Mouse (Mus musculus) liver, embryonic 14.5 days (tissue): Measurements from ENCODE around the gene Cdh13. TPM values are rescaled to one million over a fixed set of nuclear protein-coding genes. Genes with fewer than 3 reads are reported as not detected.

Experiments
- ATAC-seq: fragments of 200-750 bp; cut with Nextera tagmentation; 2 replicates; pipeline ENCODE4 v1.8.0; 2017; ENCODE audit warnings: moderate number of reproducible peaks, mild to moderate bottlenecking, moderate library complexity; ENCODE audit not compliant: insufficient read depth
- DNase-seq, 3 experiments: peaks; one replicate each; pipeline ENCODE4 v3.0.0-alpha.2; 2012 to 2013; ENCODE audit warnings: low read depth in 3 of 3, low spot score in 3 of 3
- H3K27ac ChIP-seq: fragments of 300-500 bp; sonication (generic); 2 replicates; pipeline ENCODE4 v1.5.1; 2014; ENCODE audit warnings: moderate library complexity, mild to moderate bottlenecking, control low read depth, inconsistent platforms
- H3K27me3 ChIP-seq: fragments of 300-500 bp; sonication (generic); 2 replicates; pipeline ENCODE4 v1.6.1; 2014; ENCODE audit warnings: mild to moderate bottlenecking, low read length, moderate library complexity; ENCODE audit not compliant: control insufficient read depth, insufficient read depth
- H3K36me3 ChIP-seq: fragments of 300-500 bp; sonication (generic); replicated peaks from 2 replicates; pipeline ENCODE4 v1.6.1; 2014; ENCODE audit warnings: low read depth; ENCODE audit not compliant: control insufficient read depth, insufficient read depth
- H3K4me1 ChIP-seq, 2 experiments: fragments of 200-500 bp in 1 of 2; fragments of 300-500 bp in 1 of 2; sonication (generic) in 1 of 2; replicated peaks; 2 replicates each; pipeline ENCODE4 v1.6.1; 2012 to 2014; ENCODE audit warnings: antibody characterized with exemption in 1 of 2, inconsistent platforms in 1 of 2, low read length in 1 of 2; ENCODE audit not compliant: control insufficient read depth in 2 of 2, insufficient read depth in 2 of 2
- H3K4me2 ChIP-seq: fragments of 300-500 bp; sonication (generic); 2 replicates; pipeline ENCODE4 v1.6.1; 2014; ENCODE audit warnings: low read depth, mild to moderate bottlenecking, control low read depth, moderate library complexity
- H3K4me3 ChIP-seq, 2 experiments: fragments of 200-500 bp in 1 of 2; fragments of 300-500 bp in 1 of 2; sonication (generic) in 1 of 2; 2 replicates each; pipeline ENCODE4 v1.5.1; 2012 to 2014; ENCODE audit warnings: low read depth in 2 of 2, low read length in 2 of 2, mild to moderate bottlenecking in 2 of 2, control low read depth in 1 of 2, inconsistent platforms in 1 of 2, moderate library complexity in 1 of 2; ENCODE audit not compliant: insufficient read depth in 1 of 2
- H3K9ac ChIP-seq: fragments of 300-500 bp; sonication (generic); replicated peaks from 2 replicates; pipeline ENCODE4 v1.6.1; 2014; ENCODE audit warnings: mild to moderate bottlenecking, control low read depth, moderate library complexity
- H3K9me3 ChIP-seq: fragments of 300-500 bp; sonication (generic); 2 replicates; pipeline ENCODE4 v1.6.1; 2016; ENCODE audit warnings: low read length, mixed read lengths; ENCODE audit not compliant: control insufficient read depth
- CTCF ChIP-seq: IDR thresholded peaks from 2 replicates; pipeline ENCODE4 v1.5.1; 2016; ENCODE audit warnings: antibody characterized with exemption, low read depth, control low read depth
- EP300 ChIP-seq: IDR thresholded peaks from 2 replicates; pipeline ENCODE4 v1.6.1; 2016; ENCODE audit warnings: antibody characterized with exemption, low read depth
- WGBS: fragments of 180-500 bp; shearing (Covaris S2); extraction: QIAGEN DNeasy Blood & Tissue Kit; methylation state at CpG from one replicate; pipeline ENCODE4 v1.1.7; 2014; ENCODE audit not compliant: insufficient replicate concordance; 5-methylcytosine and 5-hydroxymethylcytosine counted together
- polyA plus RNA-seq, 2 experiments: library from polyadenylated mRNA; depleted of rRNA in 1 of 2; stranded (reverse) in 1 of 2; unstranded in 1 of 2; fragments of >200 nt; fragmentation: Nextera tagmentation in 1 of 2; extraction: Ambion mirVana in 1 of 2; gene quantifications; 2 replicates each; pipeline versions ENCODE4 v1.2.1 to v1.2.3; 2012 to 2014

Cdh13 gene
- polyA plus RNA-seq, 2 experiments = 0.15 to 0.43 TPM

- no peak for ATAC-seq
- DNase-seq = no peak
- WGBS = 48% methylated on average over 2 of the region's 2 CpGs
Measured at GRCm38 (mm10) chr8:119039358-119039757, 755.8 kb downstream of the Cdh13 start.

GRCm38 (mm10) chr8:119057876-119058275 lies 774.3 kb downstream of the Cdh13 start:
- TF ChIP-seq CTCF (no peak), EP300 (no peak)
- 54% methylated on average over 5 of the region's 5 CpGs for WGBS
- no peaks in the 10 kb centered on the region for H3K27me3 ChIP-seq
- ATAC-seq (no peak), DNase-seq (no peak)
- no peak overlapping the region for H3K9ac ChIP-seq
- no peaks in the 10 kb centered on the region for H3K9me3 ChIP-seq
- H3K4me2 ChIP-seq = no peak overlapping the region
- H3K4me3 ChIP-seq = no peak overlapping the region
- no peaks in the 10 kb centered on the region for H3K4me1 ChIP-seq
- H3K36me3 ChIP-seq = no peaks in the 10 kb centered on the region
- no peak overlapping the region for H3K27ac ChIP-seq

More at GRCm38 (mm10) chr8:119039358-119039757, 755.8 kb downstream of the Cdh13 start:
- H3K4me3 ChIP-seq = no peak overlapping the region
- no peaks in the 10 kb centered on the region; the same call in 1 of the 2 replicates for H3K9me3 ChIP-seq
- H3K4me1 ChIP-seq = no peaks in the 10 kb centered on the region
- no peak overlapping the region for H3K4me2 ChIP-seq
- H3K36me3 ChIP-seq = no peaks in the 10 kb centered on the region
- TF ChIP-seq CTCF (peak; percentile 26), EP300 (no peak)
- H3K27ac ChIP-seq = no peak overlapping the region
- no peak overlapping the region for H3K9ac ChIP-seq
- H3K27me3 ChIP-seq = no peaks in the 10 kb centered on the region

- H3K4me1 ChIP-seq = no peaks in the 10 kb centered on the region
- DNase-seq (no peak), ATAC-seq (no peak)
- no peak overlapping the region for H3K4me3 ChIP-seq
- no peaks in the 10 kb centered on the region for H3K27me3 ChIP-seq
- no peaks in the 10 kb centered on the region for H3K9me3 ChIP-seq
- no peak overlapping the region for H3K4me2 ChIP-seq
- no peak overlapping the region for H3K9ac ChIP-seq
- no peak for TF ChIP-seq CTCF
- no peak for TF ChIP-seq EP300
- H3K27ac ChIP-seq = no peak overlapping the region
- H3K36me3 ChIP-seq = no peaks in the 10 kb centered on the region
- WGBS = 65% methylated on average over 12 of the region's 12 CpGs
Measured at GRCm38 (mm10) chr8:119061671-119062070, 778.1 kb downstream of the Cdh13 start.

- no peaks in the 10 kb centered on the region for H3K4me1 ChIP-seq
- no peak for ATAC-seq
- no peaks in the 10 kb centered on the region for H3K27me3 ChIP-seq
Measured at GRCm38 (mm10) chr8:119064523-119064922, 781.0 kb downstream of the Cdh13 start.

GRCm38 (mm10) chr8:119072291-119072690 lies 788.8 kb downstream of the Cdh13 start:
- no peak overlapping the region for H3K27ac ChIP-seq
- 59% methylated on average over 6 of the region's 6 CpGs for WGBS
- ATAC-seq = no peak
- H3K9ac ChIP-seq = no peak overlapping the region
- DNase-seq = no peak
- no peak for TF ChIP-seq EP300
- no peak for TF ChIP-seq CTCF
- H3K9me3 ChIP-seq = no peaks in the 10 kb centered on the region
- H3K4me1 ChIP-seq = no peaks in the 10 kb centered on the region
- no peaks in the 10 kb centered on the region for H3K36me3 ChIP-seq
- H3K4me2 ChIP-seq = no peak overlapping the region
- no peak overlapping the region for H3K4me3 ChIP-seq
- H3K27me3 ChIP-seq = no peaks in the 10 kb centered on the region

More at GRCm38 (mm10) chr8:119064523-119064922, 781.0 kb downstream of the Cdh13 start:
- TF ChIP-seq CTCF = peak; percentile 70
- no peak for TF ChIP-seq EP300
- DNase-seq = peak in 1 of 3 experiments; percentile 3
- no peak overlapping the region for H3K4me2 ChIP-seq
- no peaks in the 10 kb centered on the region for H3K9me3 ChIP-seq
- H3K27ac ChIP-seq = no peak overlapping the region
- no peak overlapping the region for H3K9ac ChIP-seq
- WGBS = 15% methylated on average over 11 of the region's 11 CpGs
- H3K4me3 ChIP-seq = no peak overlapping the region
- H3K36me3 ChIP-seq = no peaks in the 10 kb centered on the region
